Mouse (Mus musculus): ENCODE results near the gene Gm27179.
"Not testable (repeated sequence)": the region's sequence is repeated elsewhere in the genome, so short reads cannot be mapped to it uniquely, and the experiment has no call there.

Gm27179 gene

DNA sequence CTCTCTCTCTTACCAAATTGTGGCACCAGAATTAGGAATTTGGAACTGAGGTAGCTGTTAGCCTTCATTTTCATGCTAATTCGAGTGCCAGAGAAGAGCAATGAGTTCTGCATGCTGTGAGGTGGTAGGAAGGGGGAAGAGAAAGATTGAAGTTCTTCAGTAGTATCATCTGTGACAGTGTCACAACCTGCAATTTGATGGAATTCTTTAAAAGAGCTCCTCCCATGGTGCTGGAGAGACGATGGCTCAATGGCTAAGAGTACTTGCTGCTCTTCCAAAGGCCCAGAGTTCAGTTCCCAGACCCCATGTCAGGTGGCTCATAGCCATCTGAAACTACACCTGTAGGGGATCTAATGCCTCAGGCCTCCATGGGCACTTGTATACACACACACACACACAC lies at the start of gene Gm27179:
Gm27179 (minus strand) TSS at position 101 of the 400 bp plus-strand sequence.
- not testable (repeated sequence) for DNase-seq (ENCODE audit: low read depth)

- DNase-seq (ENCODE audit: low read depth), result not testable (repeated sequence)
Observed at GRCm38 (mm10) chr14:69557550-69557949, 45.2 kb upstream of the Gm27179 start.

- not testable (repeated sequence) for DNase-seq (ENCODE audit: low read depth)
Observed at GRCm38 (mm10) chr14:69556820-69557219, 44.5 kb upstream of the Gm27179 start.

- not testable (repeated sequence) for DNase-seq (ENCODE audit: low read depth)
Observed at GRCm38 (mm10) chr14:69555110-69555831, 42.9 kb upstream of the Gm27179 start, which contains the start of gene Entpd4b. Gene Entpd4b, plus strand, starts transcription at chr14:69555424.

- not testable (repeated sequence) for DNase-seq (ENCODE audit: low read depth)
Observed at GRCm38 (mm10) chr14:69547310-69547709, 35.0 kb upstream of the Gm27179 start.

GRCm38 (mm10) chr14:69545052-69545451 lies 32.7 kb upstream of the Gm27179 start:
- not testable (repeated sequence) for DNase-seq (ENCODE audit: low read depth)

GRCm38 (mm10) chr14:69544033-69544432 lies 31.7 kb upstream of the Gm27179 start:
- not testable (repeated sequence) for DNase-seq (ENCODE audit: low read depth)

GRCm38 (mm10) chr14:69542695-69543094 lies 30.3 kb upstream of the Gm27179 start:
- not testable (repeated sequence) for DNase-seq (ENCODE audit: low read depth)

DNA sequence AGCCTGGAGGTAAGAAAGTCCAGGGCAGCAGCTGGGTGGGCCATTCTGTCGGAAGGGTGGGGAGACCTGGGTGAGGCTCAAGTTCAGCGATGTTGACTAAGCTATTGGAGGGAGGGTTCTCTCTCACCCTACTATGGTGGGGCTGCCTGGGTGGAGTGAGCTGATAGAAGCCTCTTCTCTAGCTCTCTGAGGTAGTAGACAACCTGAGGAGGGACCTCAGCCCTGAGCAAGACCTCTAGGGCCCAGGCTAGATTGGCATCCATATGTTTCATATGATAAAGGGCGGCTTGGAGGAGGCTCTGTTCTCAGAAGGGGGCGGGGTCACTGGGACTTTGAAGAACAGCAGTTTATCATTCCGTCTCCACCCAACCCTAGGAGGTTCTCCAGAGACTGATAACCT lies 27.8 kb upstream of the Gm27179 start:
- not testable (repeated sequence) for DNase-seq (ENCODE audit: low read depth)

- not testable (repeated sequence) for DNase-seq (ENCODE audit: low read depth)
Observed at GRCm38 (mm10) chr14:69536539-69536938, 24.2 kb upstream of the Gm27179 start.

GRCm38 (mm10) chr14:69526202-69526601 lies 13.9 kb upstream of the Gm27179 start:
- DNase-seq (ENCODE audit: low read depth), result not testable (repeated sequence)

DNA sequence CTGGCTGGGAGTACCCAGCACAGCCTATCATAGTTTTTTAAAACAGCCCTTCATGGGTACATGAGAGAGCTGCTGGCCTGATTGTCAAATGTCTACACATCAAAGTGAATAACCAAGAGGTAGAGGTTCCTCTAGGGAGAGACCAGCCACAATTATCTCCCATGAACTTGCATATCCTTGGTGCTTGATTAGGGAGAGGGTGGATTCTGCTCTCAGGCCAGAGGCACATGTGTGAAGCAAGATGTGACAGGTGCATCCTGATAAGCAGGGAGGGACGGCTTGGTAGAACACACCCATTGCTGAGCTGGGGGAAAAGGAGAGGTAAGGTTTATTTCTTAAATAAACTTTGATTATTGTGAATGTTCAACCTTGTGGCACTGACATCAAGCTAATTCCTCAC lies 10.7 kb upstream of the Gm27179 start:
- not testable (repeated sequence) for DNase-seq (ENCODE audit: low read depth)

DNA sequence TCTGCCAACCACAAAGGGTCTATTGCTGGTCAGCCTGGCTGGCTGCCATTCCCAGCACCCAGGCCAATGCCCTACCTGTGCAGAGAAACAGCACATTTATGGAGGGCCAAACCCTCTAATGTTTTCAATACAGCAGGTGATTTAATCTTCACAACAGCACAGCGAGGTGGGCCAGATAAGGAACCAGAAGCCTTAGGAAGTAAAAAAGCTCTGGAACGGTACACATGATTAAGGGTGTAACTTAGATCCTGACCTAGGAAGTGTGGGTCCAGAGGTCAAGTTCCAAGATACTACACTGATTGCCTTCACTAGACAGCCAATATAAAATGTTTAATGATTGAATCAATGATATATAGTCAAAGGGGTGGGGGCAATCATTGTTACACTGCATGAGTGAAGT lies 8.5 kb upstream of the Gm27179 start:
- not testable (repeated sequence) for DNase-seq (ENCODE audit: low read depth)

DNA sequence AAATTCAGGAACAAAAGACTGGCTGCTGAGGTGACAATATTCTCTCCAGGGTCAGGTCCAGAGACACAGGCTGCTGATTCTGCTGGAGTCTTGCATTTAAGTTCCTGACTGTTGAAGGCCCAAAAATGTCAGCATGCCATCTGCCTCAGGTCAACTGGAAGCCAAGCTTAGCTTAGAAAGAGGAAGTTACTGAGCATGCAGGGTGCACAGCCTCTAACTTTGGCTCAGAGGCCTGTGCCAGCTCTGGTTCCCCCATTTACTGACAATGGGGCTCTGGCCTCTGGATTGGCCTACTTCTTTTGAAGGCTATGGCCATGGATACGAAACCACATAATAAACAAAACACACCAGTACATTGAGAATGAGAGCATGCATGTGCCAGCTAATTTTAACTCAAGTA lies 5.3 kb downstream of the Gm27179 start:
- DNase-seq (ENCODE audit: low read depth), result not testable (repeated sequence)

- not testable (repeated sequence) for DNase-seq (ENCODE audit: low read depth)
Observed at GRCm38 (mm10) chr14:69503174-69503573, 9.2 kb downstream of the Gm27179 start, which contains the start of gene Gm16867. Gene Gm16867, minus strand, starts transcription at chr14:69503362.

DNA sequence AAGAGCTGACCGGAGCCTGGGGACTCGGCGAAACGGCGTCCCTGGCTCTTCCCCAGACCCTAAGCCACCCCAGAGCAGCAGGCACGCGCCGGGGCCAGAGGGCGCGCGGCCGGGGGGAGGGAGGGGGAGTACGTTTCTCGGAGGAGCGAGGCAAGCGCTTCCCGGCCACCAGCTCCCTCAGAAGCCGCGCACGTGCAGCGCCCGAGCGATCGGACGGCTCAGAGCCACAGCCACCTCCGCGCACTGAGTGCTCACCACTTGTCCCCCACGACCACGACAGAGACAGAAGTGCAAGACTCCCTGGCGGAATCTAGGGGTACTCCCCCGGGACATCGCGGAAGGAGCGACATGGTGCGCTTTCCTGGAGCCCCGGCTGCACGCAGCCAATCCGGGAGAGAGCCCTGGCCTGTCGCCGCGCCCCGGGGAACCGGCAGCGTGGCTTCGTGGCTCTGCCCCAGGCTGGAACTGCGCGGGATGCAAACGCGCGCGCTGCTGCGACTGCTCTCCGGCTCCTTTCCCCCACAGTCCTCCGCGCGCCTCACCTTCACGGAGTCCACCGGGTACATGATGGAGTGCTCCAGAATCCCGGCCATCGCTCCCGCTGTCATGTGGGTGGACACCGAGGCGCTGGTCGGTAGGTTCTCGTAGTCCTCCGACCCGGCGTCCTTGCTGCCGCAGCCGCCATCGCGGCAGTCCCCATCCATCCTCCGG lies 9.8 kb downstream of the Gm27179 start:
- DNase-seq (ENCODE audit: low read depth), result not testable (repeated sequence)

DNA sequence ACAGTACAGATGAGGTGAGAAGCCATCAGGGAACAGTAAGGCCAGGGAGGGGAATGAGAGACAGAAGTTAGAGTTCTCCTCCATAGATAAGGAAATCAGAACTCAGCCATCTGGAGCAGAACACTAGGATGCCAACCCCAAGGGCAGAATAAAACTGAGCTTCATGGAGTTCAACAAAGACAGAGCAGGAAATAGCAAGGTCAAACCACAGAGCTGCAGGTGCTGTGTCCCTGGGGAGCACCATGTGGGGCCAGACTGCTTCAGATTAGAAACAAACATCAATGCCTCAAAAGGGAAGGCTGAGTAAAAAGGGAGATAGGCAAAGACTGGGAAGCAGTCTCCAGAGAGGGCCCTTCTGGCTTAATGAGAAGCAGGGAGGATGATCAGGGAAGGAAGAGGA lies 16.1 kb downstream of the Gm27179 start:
- DNase-seq (ENCODE audit: low read depth), result not testable (repeated sequence)

DNA sequence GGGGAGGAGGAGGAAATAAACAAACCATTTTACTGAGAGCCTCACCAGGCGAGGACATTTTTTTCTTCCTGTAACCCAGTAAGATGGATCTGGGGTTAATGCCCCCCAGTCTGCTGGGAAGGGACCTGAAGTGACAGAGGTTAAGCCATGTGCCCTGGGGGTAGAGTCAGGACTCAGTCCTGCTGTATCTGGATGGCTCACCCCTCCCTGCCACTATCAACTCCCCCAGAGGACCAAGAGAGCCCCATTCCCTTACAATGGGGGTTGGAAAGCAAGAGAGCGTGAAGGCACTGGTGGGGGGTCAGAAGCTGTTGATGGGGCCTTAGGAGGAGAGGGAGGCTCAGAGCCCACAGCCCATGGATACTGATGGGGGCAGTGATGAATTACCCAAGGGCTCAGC lies 17.4 kb downstream of the Gm27179 start:
- DNase-seq (ENCODE audit: low read depth), result not testable (repeated sequence)

DNA sequence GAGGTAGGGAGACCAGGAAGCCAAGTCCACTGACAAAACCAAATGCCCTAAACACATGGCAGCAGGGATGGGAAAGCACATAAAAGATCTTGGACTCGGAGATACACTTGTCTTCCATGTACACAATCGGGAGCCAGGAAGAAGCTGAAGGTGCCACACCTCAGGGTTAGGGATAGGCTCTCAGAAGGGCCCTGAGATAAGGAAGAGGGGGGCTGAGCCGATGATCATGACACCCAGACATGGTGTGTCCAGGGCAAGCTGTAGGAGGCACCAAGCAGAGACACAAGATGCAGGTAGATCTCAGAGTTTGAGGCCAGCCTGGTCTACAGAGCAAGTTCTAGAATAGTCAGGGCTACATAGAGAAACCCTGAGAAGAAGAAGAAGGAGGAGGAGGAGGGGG lies 17.8 kb downstream of the Gm27179 start:
- not testable (repeated sequence) for DNase-seq (ENCODE audit: low read depth)

- DNase-seq (ENCODE audit: low read depth), result not testable (repeated sequence)
Observed at GRCm38 (mm10) chr14:69488001-69488400, 24.3 kb downstream of the Gm27179 start.

DNA sequence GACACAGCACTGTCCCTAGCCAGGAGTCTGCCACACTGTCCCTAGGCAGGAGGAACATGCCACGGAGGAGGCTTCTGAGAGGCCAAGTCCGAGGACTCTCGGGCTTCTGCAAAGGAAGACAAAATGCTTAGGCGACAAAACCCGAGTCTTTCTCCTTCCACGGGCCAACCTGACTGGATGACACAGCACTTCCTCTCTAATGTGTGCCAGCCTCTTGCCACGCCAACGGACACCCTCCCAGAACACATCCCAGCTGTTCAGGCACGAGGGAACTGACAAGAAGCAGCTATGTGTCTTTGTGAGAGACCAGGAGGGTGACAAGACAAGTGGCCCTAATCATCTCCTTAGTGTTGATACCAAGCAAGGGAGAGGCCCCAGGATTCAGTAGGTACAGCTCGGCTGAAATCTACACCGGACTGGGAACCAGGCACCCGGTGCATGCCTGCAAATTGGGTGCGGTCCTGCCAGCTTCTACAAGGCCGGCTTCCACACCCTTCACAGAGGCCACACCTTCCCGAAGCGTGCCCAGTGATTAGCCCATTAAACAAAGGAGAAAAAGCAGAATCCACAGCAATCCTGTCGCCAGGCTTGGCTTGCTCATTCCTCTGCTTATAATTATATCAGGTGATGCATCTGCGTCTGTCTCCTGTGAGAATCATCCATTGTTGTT lies 26.7 kb downstream of the Gm27179 start:
- not testable (repeated sequence) for DNase-seq (ENCODE audit: low read depth)

GRCm38 (mm10) chr14:69473941-69474646 lies 38.3 kb downstream of the Gm27179 start:
- not testable (repeated sequence) for DNase-seq (ENCODE audit: low read depth)

Data from fibroblast of lung, adult 2 months (primary cell).